Mouse (Mus musculus): Measurements from ENCODE around the gene Tead2.

DNA sequence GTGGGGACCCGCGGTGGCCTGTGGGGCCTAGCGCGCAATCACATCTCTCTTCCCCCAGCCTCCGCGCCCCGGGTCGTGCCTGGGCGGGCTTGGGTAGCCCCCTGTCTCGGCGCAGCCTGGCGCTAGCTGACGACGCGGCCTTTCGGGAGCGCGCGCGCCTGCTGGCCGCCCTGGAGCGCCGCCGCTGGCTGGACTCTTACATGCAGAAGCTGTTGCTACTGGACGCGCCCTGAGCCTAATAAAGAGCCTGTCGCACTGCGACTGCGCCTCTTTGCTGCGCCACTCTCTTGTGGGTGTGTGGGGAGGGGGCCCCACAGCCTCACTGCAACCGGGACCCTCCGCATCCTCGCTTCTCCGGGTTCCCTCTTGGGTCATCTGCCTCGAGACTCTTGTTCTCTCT, 34.0 kb upstream of the Tead2 start:
- TF ChIP-seq POLR2A (IDR thresholded peaks at IDR 0.05; ENCODE audit: low read depth, low read length) (no peak), CTCF (IDR thresholded peaks at IDR 0.05; ENCODE audit: extremely low read depth, insufficient read length, insufficient replicate concordance, low read depth, low read length) (no peak)

Data from small intestine, adult 2 months (tissue).